Mouse (Mus musculus) layer of hippocampus, postnatal 14 days (tissue): ENCODE measurements around the gene Enpp5. TPM values are rescaled to one million over a fixed set of nuclear protein-coding genes. Genes with fewer than 3 reads are reported as not detected.

Experiments
- DNase-seq, 2 experiments: peaks; one replicate each; pipeline ENCODE4 v3.0.0; 2021 to 2022; ENCODE audit warnings: low spot score in 2 of 2, mixed read lengths in 1 of 2
- long read RNA-seq, 2 experiments: library from polyadenylated mRNA; stranded (forward); transcript quantifications; one replicate each; pipeline ENCODE4 v2.0.0; 2021
- total RNA-seq, 2 experiments: library from RNA; stranded (reverse); gene quantifications; 2 replicates each; pipeline ENCODE4 v1.2.3; 2021

Enpp5 gene
- 100 to 1,000 TPM; 108 to 118 TPM for total RNA-seq
- long read RNA-seq, experiment 1, transcript Enpp5-203 (4 exons, 2,490 nt) = minor isoform, 6 of 71 reads
- long read RNA-seq, experiment 1, transcript Enpp5-201 (4 exons, 2,534 nt) = major isoform, 16 of 71 reads
- long read RNA-seq, experiment 1, partial matches to known transcripts = 44 of 71 reads
- long read RNA-seq, experiment 1, other reads (novel, unspliced or antisense) = 5 of 71 reads
- long read RNA-seq, experiment 2, transcript Enpp5-201 (4 exons, 2,534 nt) = major isoform, 10 of 85 reads
- long read RNA-seq, experiment 2, transcript Enpp5-203 (4 exons, 2,490 nt) = minor isoform, 5 of 85 reads
- long read RNA-seq, experiment 2, partial matches to known transcripts = 54 of 85 reads
- long read RNA-seq, experiment 2, other reads (novel, unspliced or antisense) = 16 of 85 reads

GRCm38 (mm10) chr17:44078631-44079350 is at the start of gene Enpp5:
Gene Enpp5 (plus strand): TSS chr17:44078813.
- DNase-seq = peak; percentile 88 to 92

DNA sequence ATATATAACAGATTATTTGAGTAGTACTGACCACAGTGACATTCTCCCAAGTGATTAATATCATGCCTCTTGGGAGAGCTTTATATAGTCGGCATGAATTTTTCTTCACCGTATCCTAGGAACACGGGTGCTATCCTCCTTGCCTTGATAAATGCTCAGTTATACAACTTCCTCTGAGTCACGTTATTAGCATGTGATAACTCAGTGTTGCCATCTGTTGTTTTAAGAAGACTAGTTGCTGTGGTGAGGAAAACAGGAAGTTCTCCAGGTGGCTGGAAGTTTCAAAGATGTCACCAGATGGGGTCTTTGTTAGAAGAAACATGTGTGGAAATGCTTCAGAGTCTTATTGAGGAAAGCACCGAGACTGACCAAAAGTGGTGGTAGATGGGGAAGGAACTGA is 49.0 kb upstream of the Enpp5 start:
- no peak for DNase-seq

DNA sequence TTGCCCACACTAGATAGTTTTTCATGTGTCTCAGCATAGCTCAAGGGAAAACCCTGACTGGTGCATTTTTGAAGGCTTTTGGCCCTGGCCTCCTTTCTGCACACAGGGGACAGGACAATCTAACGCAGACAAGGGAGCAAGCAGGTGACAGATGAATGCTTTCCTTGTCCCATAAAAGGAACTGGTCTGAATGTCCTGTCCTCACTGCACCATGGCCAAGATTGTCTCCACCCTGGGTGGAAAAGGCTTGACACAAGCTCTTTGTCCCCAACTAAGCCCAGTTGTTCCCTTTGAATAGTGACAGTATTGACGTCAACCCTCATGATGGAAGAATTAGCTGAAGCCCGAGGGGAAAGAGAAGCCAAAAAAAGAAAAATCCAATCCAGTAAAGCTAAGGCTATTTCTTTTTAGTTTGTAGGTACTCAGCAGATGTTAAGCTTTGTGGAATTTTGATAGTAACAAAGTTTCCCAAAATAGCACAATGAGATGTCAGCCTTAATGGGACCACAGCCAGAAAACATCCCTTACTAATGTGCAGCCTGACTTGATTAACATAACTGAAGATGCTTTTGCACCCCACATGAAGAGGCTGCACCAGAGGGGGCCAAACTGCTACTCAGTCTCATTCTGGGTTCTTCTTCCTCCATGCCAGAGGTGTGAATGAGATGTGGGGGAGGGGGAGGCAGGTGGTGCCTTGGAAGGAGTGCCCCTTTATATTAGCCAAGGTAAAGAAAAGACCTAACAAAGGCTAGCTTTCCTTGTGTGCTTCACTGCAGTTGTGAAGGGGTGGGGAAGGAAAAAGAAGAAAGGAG is 47.6 kb upstream of the Enpp5 start:
- peak in 1 of 2 experiments; percentile 45 for DNase-seq

GRCm38 (mm10) chr17:44035005-44035404 is 43.6 kb upstream of the Enpp5 start:
- DNase-seq = no peak

GRCm38 (mm10) chr17:44038656-44039055 is 40.0 kb upstream of the Enpp5 start:
- DNase-seq = peak; percentile 48 to 69

GRCm38 (mm10) chr17:44040449-44040848 is 38.2 kb upstream of the Enpp5 start:
- DNase-seq = no peak

- DNase-seq = no peak
Observed at GRCm38 (mm10) chr17:44042301-44042700, 36.3 kb upstream of the Enpp5 start.

- no peak for DNase-seq
Observed at GRCm38 (mm10) chr17:44042861-44043260, 35.8 kb upstream of the Enpp5 start.

- no peak for DNase-seq
Observed at GRCm38 (mm10) chr17:44053427-44053826, 25.2 kb upstream of the Enpp5 start.

DNA sequence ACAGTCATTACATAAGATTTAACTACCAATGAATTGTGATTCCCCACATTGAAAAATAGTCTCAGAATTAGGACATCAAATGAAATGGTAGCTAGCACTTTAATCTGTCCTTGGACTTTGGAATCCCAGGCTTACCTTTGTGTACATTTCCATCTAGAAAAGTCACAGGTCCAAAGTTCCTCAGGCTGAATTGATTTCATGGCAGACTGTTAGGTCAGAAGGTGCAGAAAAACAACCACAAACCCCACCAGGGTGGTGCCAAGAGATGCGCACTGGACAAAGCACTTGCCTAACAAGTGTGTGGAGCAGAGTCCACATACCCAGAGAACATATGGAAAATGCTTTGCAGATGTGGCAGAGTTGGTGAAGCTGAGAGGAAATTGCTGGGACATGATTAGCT is 21.5 kb upstream of the Enpp5 start:
- DNase-seq = no peak

DNA sequence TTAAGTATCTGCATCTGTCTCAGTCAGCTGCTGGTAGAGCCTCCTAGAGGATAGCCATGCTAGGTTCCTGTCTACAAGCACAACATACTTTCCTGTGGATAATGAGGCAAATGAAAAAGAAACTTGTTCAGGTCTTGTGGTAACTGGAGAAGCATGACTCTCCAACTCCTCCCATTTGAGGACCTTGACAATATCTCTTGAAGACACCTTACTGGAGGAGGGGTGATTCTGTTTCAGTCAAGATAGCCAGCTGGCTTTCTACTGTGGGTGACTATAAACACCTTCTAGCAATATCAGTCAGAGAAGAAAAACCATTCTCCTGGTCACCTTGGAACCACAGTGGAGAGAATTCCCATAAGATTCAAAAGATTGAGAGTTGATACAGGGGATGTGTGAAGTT is 20.5 kb upstream of the Enpp5 start:
- DNase-seq = no peak

GRCm38 (mm10) chr17:44060781-44061180 is 17.8 kb upstream of the Enpp5 start:
- no peak for DNase-seq

GRCm38 (mm10) chr17:44061289-44061890 is 17.2 kb upstream of the Enpp5 start:
- DNase-seq = no peak

- DNase-seq = no peak
Observed at GRCm38 (mm10) chr17:44068876-44069275, 9.7 kb upstream of the Enpp5 start.

GRCm38 (mm10) chr17:44071680-44072079 is 6.9 kb upstream of the Enpp5 start:
- no peak for DNase-seq

GRCm38 (mm10) chr17:44075601-44076000 is 3.0 kb upstream of the Enpp5 start:
- no peak for DNase-seq

DNA sequence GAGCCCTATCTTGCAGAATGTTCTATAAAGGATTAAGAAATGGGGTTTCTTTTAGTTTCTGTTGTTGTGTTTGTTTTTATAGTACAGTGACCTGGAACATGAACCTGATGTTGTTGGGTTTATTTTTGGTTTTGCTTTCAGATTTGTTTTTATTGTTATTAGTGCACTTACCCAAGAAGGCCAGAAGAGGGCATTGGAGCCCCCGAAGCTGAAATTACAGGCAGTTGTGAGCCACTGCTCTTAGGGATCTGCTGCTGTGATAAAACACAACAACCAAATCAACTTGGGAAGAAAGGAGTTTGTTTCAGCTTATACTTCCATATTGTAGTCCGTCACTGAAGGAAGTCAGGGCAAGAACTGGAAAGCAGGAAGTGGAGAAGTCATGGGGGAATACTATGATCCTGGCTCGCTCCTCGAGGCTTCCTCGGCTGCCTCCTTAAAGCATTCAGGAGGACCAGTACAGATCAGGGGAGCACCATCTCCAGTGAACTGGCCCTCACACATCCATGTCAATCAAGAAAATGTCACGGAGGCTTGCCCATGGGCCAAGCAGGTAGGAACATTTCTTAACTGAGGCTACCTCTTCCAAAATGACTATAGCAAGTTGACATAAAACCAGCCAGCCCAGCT is 2.4 kb upstream of the Enpp5 start:
- DNase-seq = peak in 1 of 2 experiments; percentile 31

DNA sequence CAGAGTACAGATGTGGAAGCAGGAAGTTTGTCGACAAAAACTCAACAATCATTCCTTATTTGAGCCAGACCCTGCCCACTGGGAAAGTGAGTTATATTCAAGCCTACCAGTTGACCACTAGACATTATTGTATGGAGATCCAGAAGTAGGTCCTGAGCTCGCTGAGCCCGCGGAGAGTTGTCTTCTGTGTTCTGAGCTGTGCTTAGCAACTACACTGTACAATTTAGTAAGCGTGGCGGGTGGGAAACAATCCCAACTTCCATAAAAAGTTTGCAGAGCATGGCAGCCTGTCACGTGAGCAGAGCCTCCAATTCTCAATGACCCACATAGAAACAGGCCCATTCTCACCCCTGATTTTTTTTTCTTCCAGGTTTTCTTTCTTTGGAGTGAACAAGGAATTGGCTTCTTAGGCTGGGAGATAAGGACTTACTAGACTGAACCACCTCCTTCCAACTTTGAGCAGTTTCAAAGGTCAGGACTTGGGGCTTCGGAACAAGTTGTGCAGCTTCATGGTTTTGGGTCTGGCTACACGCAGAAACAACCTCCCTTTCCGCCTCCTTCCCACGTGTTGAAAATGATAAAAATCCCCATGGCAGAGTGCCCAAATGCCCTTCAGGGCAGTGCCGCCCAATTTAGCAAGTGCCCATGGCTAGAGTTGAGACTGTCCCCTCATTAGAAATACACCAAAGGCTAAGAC is 1.3 kb upstream of the Enpp5 start:
- no peak for DNase-seq

GRCm38 (mm10) chr17:44077843-44078160 is 811 bp upstream of the Enpp5 start:
- no peak for DNase-seq

DNA sequence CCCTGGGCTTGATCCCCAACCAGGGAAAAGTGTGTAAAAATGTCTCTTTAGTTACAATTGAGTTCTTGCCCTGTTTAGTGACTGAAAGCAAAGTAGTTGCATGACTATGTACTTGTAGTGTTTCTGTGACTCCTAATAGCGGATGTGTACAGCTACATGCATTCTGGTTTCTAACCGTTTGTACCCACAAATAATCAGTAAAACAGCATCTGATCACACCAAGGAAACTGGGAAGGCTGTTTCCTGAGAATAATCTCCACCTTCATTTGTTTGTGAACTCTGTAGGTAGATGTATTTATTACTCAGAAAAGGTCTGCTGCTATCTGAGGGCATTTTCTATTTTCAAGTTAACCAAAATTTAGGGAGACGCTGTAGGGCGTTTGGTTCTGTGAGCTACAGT is 4.5 kb downstream of the Enpp5 start:
- DNase-seq = no peak
